Mouse (Mus musculus): ENCODE data around the gene Pde1a.

GRCm38 (mm10) chr2:79786467-79786866 is 342.8 kb downstream of the Pde1a start:
- no peak for TF ChIP-seq CTCF (IDR thresholded peaks at IDR 0.05; ENCODE audit: low read depth)
- TF ChIP-seq EP300 (optimal IDR thresholded peaks at IDR 0.05) = no peak
